Mouse (Mus musculus): ENCODE data around the gene Spp1.
"Not testable (repeated sequence)": the region's sequence is repeated elsewhere in the genome, so short reads cannot be mapped to it uniquely, and the experiment has no call there.

The Spp1 gene

GRCm38 (mm10) chr5:104436406-104437076, 1.6 kb downstream of the Spp1 start:
- no peak for DNase-seq (ENCODE audit: low spot score)

- DNase-seq (ENCODE audit: low spot score) = no peak
Measured at GRCm38 (mm10) chr5:104442396-104442795, 7.5 kb downstream of the Spp1 start.

GRCm38 (mm10) chr5:104442850-104443249, 7.9 kb downstream of the Spp1 start:
- DNase-seq (ENCODE audit: low spot score) = no peak

- DNase-seq (ENCODE audit: low spot score) = peak; percentile 43
Measured at GRCm38 (mm10) chr5:104446156-104446555, 11.2 kb downstream of the Spp1 start.

GRCm38 (mm10) chr5:104448346-104448745, 13.4 kb downstream of the Spp1 start:
- not testable (repeated sequence) for DNase-seq (ENCODE audit: low spot score)

- no peak for DNase-seq (ENCODE audit: low spot score)
Measured at GRCm38 (mm10) chr5:104449491-104449890, 14.6 kb downstream of the Spp1 start.

- no peak for DNase-seq (ENCODE audit: low spot score)
Measured at GRCm38 (mm10) chr5:104453075-104453474, 18.2 kb downstream of the Spp1 start.

GRCm38 (mm10) chr5:104454564-104454963, 19.6 kb downstream of the Spp1 start:
- DNase-seq (ENCODE audit: low spot score) = no peak

GRCm38 (mm10) chr5:104458832-104459705, 24.2 kb downstream of the Spp1 start, which contains the start of gene Pkd2:
Gene Pkd2 (plus strand): TSS chr5:104459450.
- peak; percentile 74 for DNase-seq (ENCODE audit: low spot score)

GRCm38 (mm10) chr5:104459706-104460455, 25.0 kb downstream of the Spp1 start:
- peak; percentile 30 for DNase-seq (ENCODE audit: low spot score)

GRCm38 (mm10) chr5:104460456-104460838, 25.5 kb downstream of the Spp1 start:
- no peak for DNase-seq (ENCODE audit: low spot score)

- DNase-seq (ENCODE audit: low spot score) = peak; percentile 10
Measured at GRCm38 (mm10) chr5:104460856-104461255, 25.9 kb downstream of the Spp1 start.

GRCm38 (mm10) chr5:104465279-104465678, 30.4 kb downstream of the Spp1 start:
- DNase-seq (ENCODE audit: low spot score) = peak; percentile 25

GRCm38 (mm10) chr5:104465731-104466130, 30.8 kb downstream of the Spp1 start:
- peak; percentile 53 for DNase-seq (ENCODE audit: low spot score)

GRCm38 (mm10) chr5:104466816-104467215, 31.9 kb downstream of the Spp1 start:
- no peak for DNase-seq (ENCODE audit: low spot score)

- no peak for DNase-seq (ENCODE audit: low spot score)
Measured at GRCm38 (mm10) chr5:104468586-104468985, 33.7 kb downstream of the Spp1 start.

- no peak for DNase-seq (ENCODE audit: low spot score)
Measured at GRCm38 (mm10) chr5:104470981-104471391, 36.1 kb downstream of the Spp1 start.

GRCm38 (mm10) chr5:104472371-104472770, 37.5 kb downstream of the Spp1 start:
- DNase-seq (ENCODE audit: low spot score) = no peak

GRCm38 (mm10) chr5:104480367-104480766, 45.4 kb downstream of the Spp1 start:
- DNase-seq (ENCODE audit: low spot score) = no peak

GRCm38 (mm10) chr5:104482856-104483255, 47.9 kb downstream of the Spp1 start:
- no peak for DNase-seq (ENCODE audit: low spot score)
